Mouse (Mus musculus): ENCODE measurements around the gene Cnn2. TPM values are rescaled to one million over a fixed set of nuclear protein-coding genes. Genes with fewer than 3 reads are reported as not detected.
A peak's percentile ranks its signal among the peaks of the same experiment; 100 is the strongest.
"Not testable (repeated sequence)": the region's sequence is repeated elsewhere in the genome, so short reads cannot be mapped to it uniquely, and the experiment has no call there.

Cnn2 gene
- polyA plus RNA-seq, 1 experiment, result 0.59 TPM

DNA sequence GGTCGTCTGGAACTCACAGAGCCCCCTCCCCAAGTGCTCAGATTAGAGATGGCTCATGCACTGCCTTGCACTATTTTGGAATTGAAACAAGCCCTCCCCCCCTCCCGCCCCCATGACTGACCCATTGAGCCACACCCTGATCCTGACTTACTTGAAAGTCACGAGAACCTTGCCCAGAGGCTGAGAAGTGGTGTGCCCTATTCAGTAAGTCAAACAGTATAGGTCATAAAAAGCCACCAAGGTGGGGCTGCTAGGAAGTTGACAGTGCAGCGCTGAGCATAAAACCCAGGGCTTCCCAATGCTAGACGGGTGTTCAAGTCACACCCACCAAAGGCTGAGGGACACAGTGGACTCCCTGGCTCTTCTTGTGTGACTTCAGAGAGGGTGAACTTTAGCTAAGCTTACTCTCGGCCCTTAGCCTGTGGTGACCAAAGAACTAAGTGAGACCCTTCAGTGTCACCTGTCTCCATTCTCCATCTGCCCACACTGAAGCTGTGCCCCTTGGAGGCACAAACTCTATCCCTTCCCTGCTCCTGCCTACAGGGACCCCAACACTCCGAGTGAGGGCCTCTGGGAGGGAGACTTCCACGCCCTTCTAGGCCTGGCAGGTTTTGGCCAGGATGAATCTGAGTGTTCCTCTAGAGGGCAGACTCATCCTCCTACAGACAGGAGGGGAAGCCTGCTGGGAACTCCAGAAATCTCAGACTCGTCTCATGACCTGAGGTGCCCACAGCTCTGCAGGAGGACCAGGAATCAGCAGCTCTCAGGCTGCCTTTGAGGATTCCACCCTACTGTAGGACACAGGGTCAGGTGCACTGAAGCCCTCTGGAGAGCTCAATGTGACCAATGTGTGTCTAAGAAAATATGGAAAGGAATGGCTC lies 45.4 kb downstream of the Cnn2 start:
- Histone ChIP-seq H3K9me3 (ENCODE audit: control insufficient read depth, low read length) (no peaks in the 10 kb centered on the region), H3K36me3 (ENCODE audit: control insufficient read depth) (peaks cover 69% of the 10 kb centered on the region), H3K4me3 (replicated peaks) (no peak overlapping the region), H3K4me1 (ENCODE audit: control insufficient read depth) (peaks cover 33% of the 10 kb centered on the region), H3K27me3 (ENCODE audit: control insufficient read depth) (no peaks in the 10 kb centered on the region)
- TF ChIP-seq GATA1 (IDR thresholded peaks at IDR 0.05; ENCODE audit: low read length), result no peak

GRCm38 (mm10) chr10:80035148-80035547 lies 46.8 kb downstream of the Cnn2 start:
- no peaks in the 10 kb centered on the region for H3K27me3 ChIP-seq (ENCODE audit: control insufficient read depth)
- no peaks in the 10 kb centered on the region for H3K9me3 ChIP-seq (ENCODE audit: control insufficient read depth, low read length)
- H3K36me3 ChIP-seq (ENCODE audit: control insufficient read depth), result peaks cover 61% of the 10 kb centered on the region
- no peak for TF ChIP-seq GATA1 (IDR thresholded peaks at IDR 0.05; ENCODE audit: low read length)
- no peak for TF ChIP-seq TAL1 (IDR thresholded peaks at IDR 0.05; ENCODE audit: low read length)
- H3K4me3 ChIP-seq (replicated peaks), result no peak overlapping the region
- peaks cover 44% of the 10 kb centered on the region for H3K4me1 ChIP-seq (ENCODE audit: control insufficient read depth)

DNA sequence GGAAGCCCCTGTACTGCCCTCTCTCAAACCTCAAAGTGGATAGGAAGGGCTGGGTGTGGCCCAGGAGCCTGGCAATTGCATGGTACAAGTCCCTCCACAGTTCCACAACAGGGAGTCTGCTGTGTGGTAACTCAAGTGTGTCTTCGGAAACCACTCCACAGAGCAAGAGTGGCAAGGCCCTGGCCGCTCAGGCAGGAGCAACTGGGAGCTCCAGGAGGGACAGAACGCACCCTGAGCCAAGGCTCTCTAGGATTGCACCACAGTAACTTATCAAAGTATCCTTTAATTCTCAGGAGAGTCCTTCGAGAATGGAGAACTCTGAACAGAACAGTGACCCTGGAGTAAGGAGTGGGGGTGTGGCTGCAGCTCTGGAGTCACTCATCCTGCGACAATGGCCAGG lies 47.3 kb downstream of the Cnn2 start:
- Histone ChIP-seq H3K36me3 (ENCODE audit: control insufficient read depth) (peaks cover 56% of the 10 kb centered on the region), H3K4me3 (replicated peaks) (no peak overlapping the region), H3K4me1 (ENCODE audit: control insufficient read depth) (peaks cover 46% of the 10 kb centered on the region), H3K9me3 (ENCODE audit: control insufficient read depth, low read length) (no peaks in the 10 kb centered on the region), H3K27me3 (ENCODE audit: control insufficient read depth) (no peaks in the 10 kb centered on the region)
- no peak for TF ChIP-seq TAL1 (IDR thresholded peaks at IDR 0.05; ENCODE audit: low read length)
- TF ChIP-seq GATA1 (IDR thresholded peaks at IDR 0.05; ENCODE audit: low read length), result no peak

DNA sequence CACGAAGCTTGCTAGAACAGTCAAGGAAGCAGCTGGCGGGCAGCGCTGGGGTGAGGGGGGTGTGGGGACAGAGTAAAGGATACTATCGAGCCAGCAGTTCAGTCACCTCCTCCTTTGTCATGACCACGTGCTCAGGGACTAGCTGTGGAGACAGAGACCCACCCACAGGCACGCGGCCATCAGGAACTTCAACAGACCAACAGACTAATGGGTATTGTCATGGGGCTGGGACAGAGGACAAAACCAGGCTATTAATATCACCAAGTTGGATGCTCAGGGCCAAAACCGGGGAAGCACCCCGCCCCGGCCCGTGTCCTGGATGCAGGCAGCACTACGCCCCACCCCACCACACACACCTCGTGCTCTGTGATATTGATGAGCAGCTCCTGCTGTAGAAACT lies 48.4 kb downstream of the Cnn2 start:
- H3K36me3 ChIP-seq (ENCODE audit: control insufficient read depth), result peaks cover 47% of the 10 kb centered on the region
- no peaks in the 10 kb centered on the region for H3K9me3 ChIP-seq (ENCODE audit: control insufficient read depth, low read length)
- TF ChIP-seq TAL1 (IDR thresholded peaks at IDR 0.05; ENCODE audit: low read length) (no peak), GATA1 (IDR thresholded peaks at IDR 0.05; ENCODE audit: low read length) (no peak)
- no peak overlapping the region for H3K4me3 ChIP-seq (replicated peaks)
- no peaks in the 10 kb centered on the region for H3K27me3 ChIP-seq (ENCODE audit: control insufficient read depth)
- peaks cover 49% of the 10 kb centered on the region for H3K4me1 ChIP-seq (ENCODE audit: control insufficient read depth)

DNA sequence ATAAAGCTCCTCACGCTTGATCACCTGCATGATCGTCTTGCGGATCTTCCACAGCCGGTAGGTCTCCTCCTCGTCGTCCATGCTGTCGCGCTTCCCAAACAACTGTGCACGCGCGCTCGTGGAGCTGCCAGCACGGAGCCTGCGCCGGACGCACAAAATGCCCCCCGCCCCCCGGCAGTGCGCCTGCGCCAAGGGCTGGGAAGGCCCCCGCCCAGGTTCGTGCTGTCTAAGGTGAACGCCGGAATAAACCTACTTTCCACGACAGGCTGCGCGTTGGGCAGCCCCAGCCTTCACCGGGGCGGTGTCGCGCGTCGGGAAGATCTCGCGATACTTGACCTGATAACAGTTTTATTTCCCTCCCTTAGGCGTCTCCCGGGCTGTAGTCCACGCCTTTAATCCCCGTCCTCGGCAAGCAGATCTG lies 51.2 kb downstream of the Cnn2 start, which contains the start of gene Polr2e:
Gene Polr2e (minus strand): TSS at position 237 of the 421 bp plus-strand sequence.
- TF ChIP-seq GATA1 (IDR thresholded peaks at IDR 0.05; ENCODE audit: low read length), result no peak
- H3K4me1 ChIP-seq (ENCODE audit: control insufficient read depth), result peaks cover 40% of the 10 kb centered on the region
- no peaks in the 10 kb centered on the region for H3K9me3 ChIP-seq (ENCODE audit: control insufficient read depth, low read length)
- peaks cover 42% of the 10 kb centered on the region for H3K36me3 ChIP-seq (ENCODE audit: control insufficient read depth)
- peak within 1 kb of the TSS; percentile 85 for H3K4me3 ChIP-seq (replicated peaks)
- H3K27me3 ChIP-seq (ENCODE audit: control insufficient read depth), result no peaks in the 10 kb centered on the region

- H3K4me1 ChIP-seq (ENCODE audit: control insufficient read depth), result peaks cover 51% of the 10 kb centered on the region
- H3K36me3 ChIP-seq (ENCODE audit: control insufficient read depth), result peaks cover 22% of the 10 kb centered on the region
- H3K9me3 ChIP-seq (ENCODE audit: control insufficient read depth, low read length); H3K4me3 ChIP-seq (replicated peaks); H3K27me3 ChIP-seq (ENCODE audit: control insufficient read depth): not testable (repeated sequence)
These were observed 53.2 kb downstream of the Cnn2 start for GRCm38 (mm10) chr10:80041409-80042060.

DNA sequence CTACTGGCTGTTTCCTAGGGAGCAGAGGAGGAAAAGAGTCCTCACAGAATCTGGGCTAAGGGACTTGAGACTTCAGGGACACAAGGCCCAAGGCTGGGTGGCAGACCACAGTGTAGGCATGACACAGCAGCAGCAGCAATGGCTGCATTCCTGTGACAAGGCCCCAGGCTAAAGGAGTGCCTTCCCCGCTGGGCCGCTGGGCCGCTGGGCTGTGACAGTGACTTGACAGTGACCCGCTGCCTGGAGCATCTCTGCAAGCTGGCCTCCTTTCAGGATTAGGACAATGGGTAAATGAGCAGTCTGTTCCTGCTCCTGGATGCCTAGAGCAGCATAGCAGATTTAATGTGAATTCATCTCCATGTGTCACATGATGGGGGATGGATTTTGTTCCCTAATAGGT lies 55.7 kb downstream of the Cnn2 start:
- Histone ChIP-seq H3K4me3 (replicated peaks) (no peak overlapping the region), H3K4me1 (ENCODE audit: control insufficient read depth) (peaks cover 58% of the 10 kb centered on the region), H3K27me3 (ENCODE audit: control insufficient read depth) (no peaks in the 10 kb centered on the region), H3K9me3 (ENCODE audit: control insufficient read depth, low read length) (no peaks in the 10 kb centered on the region), H3K36me3 (ENCODE audit: control insufficient read depth) (no peaks in the 10 kb centered on the region)
- TF ChIP-seq GATA1 (IDR thresholded peaks at IDR 0.05; ENCODE audit: low read length), result no peak
- TF ChIP-seq TAL1 (IDR thresholded peaks at IDR 0.05; ENCODE audit: low read length), result no peak

GRCm38 (mm10) chr10:80045364-80045763 lies 57.0 kb downstream of the Cnn2 start:
- H3K9me3 ChIP-seq (ENCODE audit: control insufficient read depth, low read length); H3K36me3 ChIP-seq (ENCODE audit: control insufficient read depth); H3K27me3 ChIP-seq (ENCODE audit: control insufficient read depth); H3K4me3 ChIP-seq (replicated peaks): not testable (repeated sequence)
- H3K4me1 ChIP-seq (ENCODE audit: control insufficient read depth), result peaks cover 56% of the 10 kb centered on the region

Other genes starting within 250 kb of the Cnn2 start
- gene Polrmt, start 242.0 kb upstream of the Cnn2 start, polyA plus RNA-seq (2012), result 2.1 and 2.5 TPM in 2 replicates
- gene Fgf22, start 233.5 kb upstream of the Cnn2 start, polyA plus RNA-seq (2012), result not detected in 2 replicates
- 35.3 and 45.1 TPM in 2 replicates for gene Rnf126, start 221.6 kb upstream of the Cnn2 start, polyA plus RNA-seq (2012)
- gene Fstl3, start 211.3 kb upstream of the Cnn2 start, polyA plus RNA-seq (2012), result 0.02 and 0.04 TPM in 2 replicates
- 0.02 TPM in 1 of 2 replicates, not detected in the other for gene Prss57, start 197.6 kb upstream of the Cnn2 start, polyA plus RNA-seq (2012)
- 0.34 and 0.52 TPM in 2 replicates for gene Palm, start 195.0 kb upstream of the Cnn2 start, polyA plus RNA-seq (2012)
- gene Misp, start 167.6 kb upstream of the Cnn2 start, polyA plus RNA-seq (2012), result not detected in 2 replicates
- gene Ptbp1, start 134.2 kb upstream of the Cnn2 start, polyA plus RNA-seq (2012), result 46.1 and 67.9 TPM in 2 replicates
- 3.5 TPM in 2 replicates for gene Prtn3, start 114.1 kb upstream of the Cnn2 start, polyA plus RNA-seq (2012)
- gene Plppr3, start 114.0 kb upstream of the Cnn2 start, polyA plus RNA-seq (2012), result 0.06 and 0.11 TPM in 2 replicates
- 1.5 and 1.8 TPM in 2 replicates for gene Elane, start 102.3 kb upstream of the Cnn2 start, polyA plus RNA-seq (2012)
- gene Cfd, start 97.7 kb upstream of the Cnn2 start, polyA plus RNA-seq (2012), result not detected in 2 replicates
- 4.1 and 4.9 TPM in 2 replicates for gene Med16, start 79.7 kb upstream of the Cnn2 start, polyA plus RNA-seq (2012)
- 0.21 TPM in 1 of 2 replicates, not detected in the other for gene Gm26602, start 77.7 kb upstream of the Cnn2 start, polyA plus RNA-seq (2012)
- gene Kiss1r, start 71.6 kb upstream of the Cnn2 start, polyA plus RNA-seq (2012), result 0.01 TPM in 1 of 2 replicates, not detected in the other
- 9.9 and 13.0 TPM in 2 replicates for gene R3hdm4, start 67.4 kb upstream of the Cnn2 start, polyA plus RNA-seq (2012)
- gene Arid3a, start 61.5 kb upstream of the Cnn2 start, polyA plus RNA-seq (2012), result 1.0 and 1.4 TPM in 2 replicates
- gene Wdr18, start 28.4 kb upstream of the Cnn2 start, polyA plus RNA-seq (2012), result 4.4 and 4.9 TPM in 2 replicates
- gene Grin3b, start 17.9 kb upstream of the Cnn2 start, polyA plus RNA-seq (2012), result 0.01 TPM in 1 of 2 replicates, not detected in the other
- gene Tmem259, start 4.3 kb upstream of the Cnn2 start, polyA plus RNA-seq (2012), result 47.6 and 49.5 TPM in 2 replicates
- 7.6 and 7.9 TPM in 2 replicates for gene Abca7, start 7.9 kb downstream of the Cnn2 start, polyA plus RNA-seq (2012)
- 1.5 and 1.7 TPM in 2 replicates for gene Arhgap45, start 28.1 kb downstream of the Cnn2 start, polyA plus RNA-seq (2012)
- gene Polr2e, start 51.2 kb downstream of the Cnn2 start, polyA plus RNA-seq (2012), result 11.9 and 17.1 TPM in 2 replicates
- gene Gpx4, start 58.6 kb downstream of the Cnn2 start, polyA plus RNA-seq (2012), result 551 and 700 TPM in 2 replicates
- 3.4 and 3.9 TPM in 2 replicates for gene Sbno2, start 117.0 kb downstream of the Cnn2 start, polyA plus RNA-seq (2012)
- gene Stk11, start 127.2 kb downstream of the Cnn2 start, polyA plus RNA-seq (2012), result 69.2 and 71.6 TPM in 2 replicates
- gene Atp5d, start 150.0 kb downstream of the Cnn2 start, polyA plus RNA-seq (2012), result 139 and 144 TPM in 2 replicates
- 0.15 and 0.52 TPM in 2 replicates for gene Cbarp, start 152.3 kb downstream of the Cnn2 start, polyA plus RNA-seq (2012)
- gene Midn, start 159.7 kb downstream of the Cnn2 start, polyA plus RNA-seq (2012), result 7.0 and 9.3 TPM in 2 replicates
- 3.9 and 4.3 TPM in 2 replicates for gene Cirbp, start 177.4 kb downstream of the Cnn2 start, polyA plus RNA-seq (2012)
- 0.60 and 0.99 TPM in 2 replicates for gene 1600002K03Rik, start 184.4 kb downstream of the Cnn2 start, polyA plus RNA-seq (2012)
- gene Efna2, start 190.9 kb downstream of the Cnn2 start, polyA plus RNA-seq (2012), result 0.10 and 0.16 TPM in 2 replicates
- 4.2 and 4.7 TPM in 2 replicates for gene Mum1, start 237.8 kb downstream of the Cnn2 start, polyA plus RNA-seq (2012)